Mouse (Mus musculus): Measurements from ENCODE around the gene Slit1. TPM values are rescaled to one million over a fixed set of nuclear protein-coding genes. Genes with fewer than 3 reads are reported as not detected.

Slit1 gene
- total RNA-seq (2021): 1 to 10 TPM in 1 of 2 experiments, under 1 TPM in 1; 0.66 to 1.1 TPM
- long read RNA-seq, experiment 1, partial matches to known transcripts: 1 of 1 reads
- long read RNA-seq, experiment 1, other reads (novel, unspliced or antisense): 0 of 1 reads
- long read RNA-seq, experiment 2, partial matches to known transcripts: 1 of 2 reads
- long read RNA-seq, experiment 2, other reads (novel, unspliced or antisense): 1 of 2 reads

DNA sequence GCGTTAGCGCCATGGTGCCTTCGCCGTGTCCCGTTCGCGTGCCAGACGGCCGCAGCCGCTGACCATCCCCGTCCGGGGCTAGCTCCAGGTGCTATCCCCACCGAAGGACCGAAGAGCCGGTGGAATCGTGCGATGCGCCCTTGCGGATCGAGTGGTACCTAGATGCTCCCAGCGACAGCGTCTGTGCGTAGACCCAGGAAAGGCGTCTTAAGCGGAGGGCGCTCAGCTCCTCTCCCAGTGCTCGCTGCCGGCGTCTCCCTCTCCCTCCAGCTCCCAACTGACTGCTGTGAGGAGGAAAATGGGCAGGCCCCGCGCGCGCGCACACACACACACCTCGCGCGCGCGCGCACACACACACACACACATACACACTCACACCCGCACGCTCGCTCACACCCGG, at the start of gene Slit1:
Gene Slit1 (minus strand): TSS at position 270 of the 400 bp plus-strand sequence.
- intact Hi-C loops (cut with DNase I; ENCODE audit: low total_unique reads): no loop called here
- DNase-seq: no peak

GRCm38 (mm10) chr19:41792934-41793486, 49.5 kb upstream of the Slit1 start:
- DNase-seq: no peak
- intact Hi-C loops (cut with DNase I; ENCODE audit: low total_unique reads): no loop called here

DNA sequence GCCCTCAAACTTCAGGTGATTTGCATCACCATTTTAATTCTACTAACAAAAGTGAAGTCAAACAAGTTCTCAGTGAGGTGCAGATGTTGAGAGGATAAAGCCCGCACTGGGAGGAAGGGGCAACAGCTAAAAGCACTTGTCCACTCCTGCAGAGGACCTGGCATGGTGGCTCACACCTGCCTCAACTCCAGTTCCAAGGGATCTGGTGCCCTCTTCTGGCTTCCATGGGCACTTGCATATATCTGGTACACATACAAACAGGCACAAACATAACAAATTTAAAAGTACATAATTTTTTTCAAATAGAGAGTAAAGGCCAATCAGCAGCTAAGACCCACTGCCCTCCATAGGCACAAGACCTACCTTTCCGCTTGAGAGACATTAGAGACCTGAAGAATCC, 47.9 kb upstream of the Slit1 start:
- intact Hi-C loops (cut with DNase I; ENCODE audit: low total_unique reads): no loop called here
- no peak for DNase-seq

DNA sequence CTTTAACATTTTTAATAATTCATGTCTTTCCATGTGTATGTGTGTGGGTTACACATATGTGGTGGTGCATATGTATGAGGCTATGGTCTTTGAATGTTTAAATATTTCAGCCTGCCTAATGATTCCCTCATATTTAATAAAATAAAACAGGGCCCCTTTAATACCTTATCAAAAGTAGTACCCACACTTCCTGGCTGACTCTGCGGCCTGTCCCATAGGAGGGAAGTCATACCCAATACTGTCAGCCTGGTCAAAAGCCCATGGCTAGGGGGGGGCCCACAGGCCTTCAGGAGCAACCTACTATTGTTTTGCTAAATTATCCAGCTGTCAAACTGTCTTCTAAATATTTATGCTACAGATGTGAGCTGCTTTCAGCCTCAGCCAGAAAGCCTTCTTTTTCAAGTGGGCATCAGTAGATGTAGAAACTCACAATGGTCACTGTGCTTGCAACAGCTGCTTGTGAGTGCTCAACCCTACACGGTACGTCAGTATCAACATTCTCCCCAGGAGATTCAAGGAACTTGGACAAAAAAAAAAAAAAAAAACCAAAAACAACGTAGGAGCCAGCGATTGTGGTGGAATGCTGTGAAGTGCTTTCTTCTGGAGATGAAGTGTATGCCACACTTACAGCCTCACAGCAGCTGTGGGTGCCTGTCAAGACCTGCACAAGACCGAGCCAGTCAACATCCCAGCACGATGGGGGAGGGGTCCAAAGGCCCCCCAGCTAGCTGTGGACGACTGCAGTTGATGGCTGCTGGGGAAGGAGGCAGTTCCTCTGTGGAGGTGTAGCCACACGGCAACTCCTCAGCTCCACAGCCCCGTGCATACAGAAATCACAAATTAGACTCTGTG, 45.9 kb upstream of the Slit1 start:
- intact Hi-C loops (cut with DNase I; ENCODE audit: low total_unique reads): no loop called here
- DNase-seq: no peak

DNA sequence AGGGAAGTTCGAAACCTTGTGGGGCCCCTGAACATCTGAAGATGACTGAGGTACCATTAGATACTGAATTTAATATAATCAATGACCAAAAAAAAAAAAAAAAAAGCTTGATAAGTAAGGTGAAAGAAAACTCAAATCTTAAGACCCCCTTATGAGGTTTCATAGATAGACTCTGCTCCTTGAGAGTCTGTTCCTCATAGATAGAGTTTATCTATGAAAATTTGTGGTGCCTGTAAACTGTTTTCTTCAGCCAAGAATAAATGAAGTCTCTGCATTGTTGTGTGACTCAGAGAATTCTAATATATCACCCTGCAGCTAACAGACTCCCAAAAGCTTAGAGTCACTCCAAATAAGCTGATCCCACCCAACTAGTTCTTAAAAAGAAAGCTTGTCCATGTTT, 43.4 kb upstream of the Slit1 start:
- intact Hi-C loops (cut with DNase I; ENCODE audit: low total_unique reads): no loop called here
- DNase-seq: no peak

- intact Hi-C loops (cut with DNase I; ENCODE audit: low total_unique reads): no loop called here
- DNase-seq: peak; percentile 22
Measured at GRCm38 (mm10) chr19:41777514-41777913, 34.0 kb upstream of the Slit1 start.

DNA sequence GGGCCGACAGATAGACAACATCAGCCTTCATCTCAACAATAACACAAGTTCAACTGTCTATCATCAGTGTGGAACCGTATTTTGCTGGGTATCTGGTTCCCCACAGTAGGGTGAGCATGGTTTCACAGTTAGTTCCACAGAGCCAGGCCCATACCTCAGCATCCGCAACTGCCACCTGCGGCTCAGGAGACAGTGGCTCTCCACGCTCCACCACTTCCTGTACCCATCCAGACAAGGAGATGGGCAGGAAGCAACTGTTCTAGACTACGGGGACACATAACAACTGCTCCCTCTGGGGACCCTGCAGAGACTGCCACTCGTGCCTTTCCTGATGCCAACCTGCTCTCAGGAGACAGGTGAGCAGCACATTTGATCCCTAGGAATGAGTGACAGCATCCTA, 25.2 kb upstream of the Slit1 start:
- no peak for DNase-seq
- intact Hi-C loops (cut with DNase I; ENCODE audit: low total_unique reads): no loop called here

DNA sequence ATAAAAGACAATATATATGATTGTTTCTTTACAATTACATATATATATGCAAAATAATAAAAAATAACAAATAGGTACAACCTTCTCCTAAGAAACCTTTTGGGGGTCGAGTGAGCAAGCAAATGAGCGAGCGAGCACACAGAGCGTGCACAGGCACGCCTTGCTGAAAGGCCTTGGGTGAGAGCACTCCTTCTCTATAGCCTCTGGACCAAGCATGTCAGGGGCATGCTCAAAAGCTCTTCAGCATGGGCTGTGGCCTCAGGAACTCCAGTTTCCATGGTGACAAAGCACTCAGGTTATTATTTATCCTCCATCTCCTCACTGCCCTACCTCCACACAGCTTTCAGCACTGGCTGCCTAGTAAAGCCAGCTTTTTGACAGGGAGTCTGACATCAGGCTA, 23.2 kb upstream of the Slit1 start:
- DNase-seq: no peak
- intact Hi-C loops (cut with DNase I; ENCODE audit: low total_unique reads): no loop called here

DNA sequence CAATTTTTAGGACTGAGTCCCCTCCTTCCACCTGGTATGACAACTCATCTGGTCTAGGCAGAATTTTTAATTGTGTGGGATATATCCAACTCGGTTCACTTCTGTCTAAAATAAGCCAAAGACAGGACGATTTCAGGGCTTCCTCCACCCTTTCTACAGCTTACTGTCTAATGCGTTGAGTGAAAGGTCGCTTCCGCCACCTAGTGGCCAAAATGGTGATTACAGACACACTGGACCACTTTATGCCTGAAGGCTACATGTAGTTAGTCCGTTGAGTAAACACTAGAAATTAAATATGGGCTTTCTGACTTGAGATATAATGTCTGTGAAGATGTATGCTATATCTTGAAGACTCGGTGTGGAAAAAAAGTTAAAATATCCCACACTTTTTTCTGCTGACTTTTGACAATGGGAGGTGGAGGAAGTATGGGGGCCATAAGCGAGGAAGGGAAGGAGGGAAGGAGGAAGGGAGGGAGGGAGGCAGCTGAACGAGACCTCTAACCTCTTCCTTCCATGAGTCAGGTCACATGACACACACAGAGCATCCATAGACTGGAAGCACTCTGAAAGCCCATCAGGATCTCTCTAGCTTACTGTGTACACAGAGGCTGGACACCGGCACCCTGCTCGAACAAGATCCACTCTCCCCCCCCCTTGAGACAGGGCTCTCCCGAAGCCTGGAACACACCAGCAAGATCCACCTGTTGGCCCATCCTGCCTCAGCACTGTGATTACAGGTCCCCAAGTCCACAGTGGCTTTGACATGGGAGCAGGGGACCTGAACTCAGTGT, 20.6 kb upstream of the Slit1 start:
- intact Hi-C loops (cut with DNase I; ENCODE audit: low total_unique reads): loop anchor here (2.0 kb wide), 1 partner anchor 107 kb away; no protein-coding TSS in a partner anchor
- DNase-seq: peak; percentile 74

DNA sequence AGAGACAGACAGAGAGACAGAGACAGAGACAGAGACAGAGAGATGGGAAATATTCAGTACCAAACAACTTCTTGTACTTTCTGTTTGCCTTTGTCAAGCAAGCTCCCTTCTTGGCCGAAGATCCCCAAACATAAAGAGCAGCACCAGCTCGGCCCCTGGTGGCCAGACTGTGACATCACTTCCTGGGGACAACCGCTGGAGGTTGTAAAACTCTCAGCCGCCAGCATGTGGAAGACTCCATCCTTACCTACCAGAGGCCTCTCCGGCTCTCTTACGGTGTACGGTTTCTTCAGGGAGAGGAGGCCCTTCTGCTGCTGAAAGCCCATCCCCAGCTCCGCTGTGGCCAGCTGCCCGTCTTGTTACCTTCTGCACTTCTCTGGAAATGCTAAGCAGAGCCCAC, 18.1 kb upstream of the Slit1 start:
- intact Hi-C loops (cut with DNase I; ENCODE audit: low total_unique reads): no loop called here
- DNase-seq: peak; percentile 17

DNA sequence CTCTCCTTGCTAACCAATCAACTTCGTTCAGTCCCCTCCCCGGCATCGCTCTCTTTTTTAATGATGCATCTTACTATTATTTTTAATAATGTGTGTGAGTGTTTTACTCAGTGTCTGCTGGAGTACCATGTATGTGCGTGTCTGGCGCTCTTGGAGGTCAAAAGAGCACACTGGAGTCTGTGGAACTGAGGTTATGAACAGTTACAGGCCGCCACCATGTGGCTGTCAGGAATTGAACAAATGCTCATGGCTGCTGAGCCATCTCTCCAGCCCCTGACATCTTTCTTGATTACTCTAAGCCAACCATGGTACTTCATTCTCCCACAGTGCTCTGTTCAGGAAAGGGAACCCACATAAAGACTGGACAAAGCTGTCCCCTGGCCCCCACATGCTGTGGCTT, 16.3 kb upstream of the Slit1 start:
- intact Hi-C loops (cut with DNase I; ENCODE audit: low total_unique reads): no loop called here
- no peak for DNase-seq

GRCm38 (mm10) chr19:41759270-41759669, 15.8 kb upstream of the Slit1 start:
- intact Hi-C loops (cut with DNase I; ENCODE audit: low total_unique reads): no loop called here

GRCm38 (mm10) chr19:41754760-41755159, 11.3 kb upstream of the Slit1 start:
- intact Hi-C loops (cut with DNase I; ENCODE audit: low total_unique reads): no loop called here
- DNase-seq: no peak

More at GRCm38 (mm10) chr19:41759270-41759669, 15.8 kb upstream of the Slit1 start:
- no peak for DNase-seq

- intact Hi-C loops (cut with DNase I; ENCODE audit: low total_unique reads): no loop called here
- DNase-seq: no peak
Measured at GRCm38 (mm10) chr19:41751906-41752305, 8.4 kb upstream of the Slit1 start.

DNA sequence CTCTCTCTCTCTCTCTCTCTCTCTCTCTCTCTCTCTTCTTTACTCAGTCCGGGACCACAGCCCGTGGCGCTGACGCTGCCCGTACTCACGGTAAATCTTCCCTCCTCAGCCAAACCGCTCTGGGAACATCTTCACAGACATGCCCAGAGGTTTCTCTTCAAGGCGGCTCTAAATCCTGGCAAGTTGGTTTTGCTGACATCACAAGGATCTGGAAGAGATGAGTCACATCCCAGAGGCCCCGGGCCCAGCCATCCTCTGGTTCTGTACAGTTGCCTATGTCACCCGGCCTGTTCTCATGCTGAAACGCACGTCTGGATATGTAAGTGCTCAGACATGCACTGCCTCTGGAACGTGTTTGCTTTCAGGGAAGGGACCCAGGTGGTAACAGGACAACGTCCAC, 4.0 kb upstream of the Slit1 start:
- DNase-seq: no peak
- intact Hi-C loops (cut with DNase I; ENCODE audit: low total_unique reads): no loop called here

GRCm38 (mm10) chr19:41745941-41746557, 2.6 kb upstream of the Slit1 start:
- peak; percentile 17 for DNase-seq
- intact Hi-C loops (cut with DNase I; ENCODE audit: low total_unique reads): no loop called here

DNA sequence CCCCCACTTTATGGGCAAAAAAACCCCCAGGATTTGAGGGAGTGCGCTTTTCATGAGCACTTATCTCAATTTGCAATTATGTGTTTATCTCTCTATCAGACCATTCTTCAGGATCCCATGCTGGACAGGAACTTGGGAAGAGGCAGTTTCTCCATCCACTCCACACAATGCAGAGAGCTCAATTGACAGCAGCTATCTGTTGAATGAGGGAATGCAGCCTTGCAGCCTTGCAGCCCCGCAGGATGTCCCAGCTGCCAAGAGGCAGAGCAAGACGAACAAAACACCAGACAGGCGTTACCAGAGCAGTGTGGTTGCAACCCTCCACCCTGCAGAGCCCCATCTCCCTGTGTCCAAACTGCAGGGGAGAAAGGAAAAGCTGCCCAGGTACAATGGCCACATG, 4.6 kb downstream of the Slit1 start:
- DNase-seq: no peak
- intact Hi-C loops (cut with DNase I; ENCODE audit: low total_unique reads): no loop called here

GRCm38 (mm10) chr19:41738429-41738805, 5.0 kb downstream of the Slit1 start:
- DNase-seq: no peak
- intact Hi-C loops (cut with DNase I; ENCODE audit: low total_unique reads): no loop called here

- DNase-seq: no peak
- intact Hi-C loops (cut with DNase I; ENCODE audit: low total_unique reads): no loop called here
Measured at GRCm38 (mm10) chr19:41737657-41738428, 5.6 kb downstream of the Slit1 start.

All from gastrocnemius, postnatal 14 days (tissue).